Mouse (Mus musculus): ENCODE data around the gene Pard3b.

GRCm38 (mm10) chr1:62070617-62071016 is 432.0 kb downstream of the Pard3b start:
- TF ChIP-seq EP300 (IDR thresholded peaks at IDR 0.05; ENCODE audit: insufficient read depth, low read depth, low read length) (no peak), CTCF (IDR thresholded peaks at IDR 0.05; ENCODE audit: low read depth, low read length) (no peak)

Data from ES-Bruce4 (cell line).